In genomic region chr9:98425351-98425880, GRCm38 (mm10) we compare ENCODE assay signal across 8 mouse cellular contexts. TPM values are rescaled to one million over a fixed set of nuclear protein-coding genes. Genes with fewer than 3 reads are reported as not detected.
DNase-seq lines count a peak whose midpoint lies in the region; ATAC-seq and TF ChIP-seq lines count a peak whose summit lies in the region.
"Had no signal": no experiment of that assay in that cellular context is flagged by ENCODE, and none has a peak within 500 bp of the region (broad histone marks: within the 10 kb centered on the region; RNA-seq: fewer than 3 reads in every experiment).

No protein-coding gene starts in this region.

- H3K27me3 ChIP-seq in lung, embryonic 15.5 days, result no peaks in the 10 kb centered on the region
- H3K27me3 ChIP-seq in forebrain, embryonic 13.5 days, result peaks cover 45% of the 10 kb centered on the region
- peaks cover 33% of the 10 kb centered on the region for H3K27me3 ChIP-seq in liver, embryonic 13.5 days
- no peaks in the 10 kb centered on the region for H3K27me3 ChIP-seq in stomach, postnatal 0 days (ENCODE audit: control insufficient read depth, insufficient read depth, low read length)

- ATAC-seq in lung, embryonic 15.5 days (ENCODE audit: borderline replicate concordance, extremely low read depth, low FRiP score, low TSS enrichment), result no peak
- ATAC-seq in forebrain, embryonic 13.5 days, result no peak; the same call in 1 of the 2 replicates
- no peak for ATAC-seq in liver, embryonic 13.5 days (ENCODE audit: low read depth)
- ATAC-seq in stomach, postnatal 0 days (ENCODE audit: low FRiP score, low TSS enrichment), result no peak

- H3K4me1 ChIP-seq in lung, embryonic 15.5 days, result peaks cover 47% of the 10 kb centered on the region
- H3K4me1 ChIP-seq in forebrain, embryonic 13.5 days, result peaks cover 48% of the 10 kb centered on the region
- H3K4me1 ChIP-seq in liver, embryonic 13.5 days (replicated peaks), result peaks cover 65% of the 10 kb centered on the region
- peaks cover 11% of the 10 kb centered on the region for H3K4me1 ChIP-seq in stomach, postnatal 0 days (replicated peaks; ENCODE audit: control insufficient read depth, insufficient read depth)

- no peak for TF ChIP-seq EP300 in stomach, postnatal 0 days (optimal IDR thresholded peaks at IDR 0.05)

- peak overlapping the region; percentile 59 for H3K4me3 ChIP-seq in lung, embryonic 15.5 days
- H3K4me3 ChIP-seq in forebrain, embryonic 13.5 days, result peak overlapping the region; percentile 57
- H3K4me3 ChIP-seq in liver, embryonic 13.5 days (replicated peaks), result peak overlapping the region; percentile 60
- H3K4me3 ChIP-seq in stomach, postnatal 0 days (ENCODE audit: low read depth, low read length), result peak overlapping the region; percentile 58

- no peaks in the 10 kb centered on the region for H3K36me3 ChIP-seq in lung, embryonic 15.5 days
- no peaks in the 10 kb centered on the region for H3K36me3 ChIP-seq in forebrain, embryonic 13.5 days (ENCODE audit: poor library complexity, severe bottlenecking)
- H3K36me3 ChIP-seq in liver, embryonic 13.5 days, result no peaks in the 10 kb centered on the region
- no peaks in the 10 kb centered on the region for H3K36me3 ChIP-seq in stomach, postnatal 0 days (ENCODE audit: control insufficient read depth, insufficient read depth, low read length)

- peak overlapping the region; percentile 72 for H3K4me2 ChIP-seq in lung, embryonic 15.5 days
- peak overlapping the region; percentile 73 for H3K4me2 ChIP-seq in forebrain, embryonic 13.5 days
- peak overlapping the region; percentile 64 for H3K4me2 ChIP-seq in liver, embryonic 13.5 days
- H3K4me2 ChIP-seq in stomach, postnatal 0 days (replicated peaks; ENCODE audit: low read depth), result peak overlapping the region; percentile 85

- no peak for DNase-seq in lung, adult 18-20 months
- DNase-seq in liver, embryonic 13.5 days, result no peak
- DNase-seq in stomach, postnatal 0 days (ENCODE audit: low spot score), result no peak
- no peak for DNase-seq in spleen, adult 18-20 months
- DNase-seq in right cerebral cortex, postnatal 14 days, result no peak
- DNase-seq: layer of hippocampus, adult 9-11 months had no signal

- WGBS in lung, embryonic 15.5 days, result 6% methylated on average over 19 of the region's 19 CpGs
- 8% methylated on average over 19 of the region's 19 CpGs for WGBS in forebrain, embryonic 13.5 days
- WGBS in liver, embryonic 13.5 days (ENCODE audit: insufficient replicate concordance), result 16% methylated on average over 19 of the region's 19 CpGs
- 13% methylated on average over 19 of the region's 19 CpGs for WGBS in stomach, postnatal 0 days

- H3K9me3 ChIP-seq in lung, embryonic 15.5 days, result no peaks in the 10 kb centered on the region
- H3K9me3 ChIP-seq in forebrain, embryonic 13.5 days (replicated peaks), result no peaks in the 10 kb centered on the region
- H3K9me3 ChIP-seq in liver, embryonic 13.5 days (replicated peaks), result no peaks in the 10 kb centered on the region
- no peaks in the 10 kb centered on the region for H3K9me3 ChIP-seq in stomach, postnatal 0 days (ENCODE audit: control insufficient read depth, low read length)

- H3K27ac ChIP-seq in lung, embryonic 15.5 days, result peak overlapping the region; percentile 54
- H3K27ac ChIP-seq in forebrain, embryonic 13.5 days, result no peak overlapping the region
- peak overlapping the region; percentile 29; the same call in 1 of the 2 replicates for H3K27ac ChIP-seq in liver, embryonic 13.5 days
- no peak overlapping the region for H3K27ac ChIP-seq in stomach, postnatal 0 days (replicated peaks)

- TF ChIP-seq CTCF in stomach, postnatal 0 days (IDR thresholded peaks at IDR 0.05; ENCODE audit: low read depth), result no peak

- H3K9ac ChIP-seq in lung, embryonic 15.5 days, result peak overlapping the region; percentile 60
- H3K9ac ChIP-seq in forebrain, embryonic 13.5 days, result peak overlapping the region; percentile 70
- H3K9ac ChIP-seq in liver, embryonic 13.5 days, result peak overlapping the region; percentile 64; the same call in 1 of the 2 replicates
- H3K9ac ChIP-seq in stomach, postnatal 0 days (ENCODE audit: low read length), result peak overlapping the region; percentile 74

RNA-seq across cellular contexts. Expression of gene Rbp1, which starts 2.7 kb away (rescaled TPM):
- polyA plus RNA-seq in lung, embryonic 15.5 days (2015; fragmentation: Nextera tagmentation; extraction: Ambion mirVana), result 103 and 109 TPM in 2 replicates
- 54.9 and 72.9 TPM in 2 replicates for polyA plus RNA-seq in forebrain, embryonic 13.5 days (2015; fragmentation: Nextera tagmentation; extraction: Ambion mirVana)
- polyA plus RNA-seq in liver, embryonic 13.5 days (2015; fragmentation: Nextera tagmentation; extraction: Ambion mirVana), result 31.7 and 34.3 TPM in 2 replicates
- 44.6 and 45.7 TPM in 2 replicates for polyA plus RNA-seq in stomach, postnatal 0 days (2015; fragmentation: Nextera tagmentation; extraction: Ambion mirVana)

Comparison
In these comparisons a context has a peak if more than half of its experiments do, and no peak if none do; other contexts are left out.
1. H3K27ac ChIP-seq: peak in lung, embryonic 15.5 days (single experiment) and liver, embryonic 13.5 days (single experiment); none in forebrain, embryonic 13.5 days (single experiment) and stomach, postnatal 0 days (single experiment).
2. Peak in every context shown above with its lines, with median percentiles within 50 percentile points of each other: H3K4me2 ChIP-seq, H3K4me3 ChIP-seq and H3K9ac ChIP-seq.